Mouse (Mus musculus) WW6 (cell line): Measurements from ENCODE around the gene Slc16a7.

Source experiments
- DNase-seq: peaks from one replicate; pipeline ENCODE4 v3.0.0-alpha.2; 2013; ENCODE audit warnings: low read depth, low spot score

Slc16a7 gene

GRCm38 (mm10) chr10:125324149-125324834 lies 65.0 kb downstream of the Slc16a7 start:
- DNase-seq = no peak

DNA sequence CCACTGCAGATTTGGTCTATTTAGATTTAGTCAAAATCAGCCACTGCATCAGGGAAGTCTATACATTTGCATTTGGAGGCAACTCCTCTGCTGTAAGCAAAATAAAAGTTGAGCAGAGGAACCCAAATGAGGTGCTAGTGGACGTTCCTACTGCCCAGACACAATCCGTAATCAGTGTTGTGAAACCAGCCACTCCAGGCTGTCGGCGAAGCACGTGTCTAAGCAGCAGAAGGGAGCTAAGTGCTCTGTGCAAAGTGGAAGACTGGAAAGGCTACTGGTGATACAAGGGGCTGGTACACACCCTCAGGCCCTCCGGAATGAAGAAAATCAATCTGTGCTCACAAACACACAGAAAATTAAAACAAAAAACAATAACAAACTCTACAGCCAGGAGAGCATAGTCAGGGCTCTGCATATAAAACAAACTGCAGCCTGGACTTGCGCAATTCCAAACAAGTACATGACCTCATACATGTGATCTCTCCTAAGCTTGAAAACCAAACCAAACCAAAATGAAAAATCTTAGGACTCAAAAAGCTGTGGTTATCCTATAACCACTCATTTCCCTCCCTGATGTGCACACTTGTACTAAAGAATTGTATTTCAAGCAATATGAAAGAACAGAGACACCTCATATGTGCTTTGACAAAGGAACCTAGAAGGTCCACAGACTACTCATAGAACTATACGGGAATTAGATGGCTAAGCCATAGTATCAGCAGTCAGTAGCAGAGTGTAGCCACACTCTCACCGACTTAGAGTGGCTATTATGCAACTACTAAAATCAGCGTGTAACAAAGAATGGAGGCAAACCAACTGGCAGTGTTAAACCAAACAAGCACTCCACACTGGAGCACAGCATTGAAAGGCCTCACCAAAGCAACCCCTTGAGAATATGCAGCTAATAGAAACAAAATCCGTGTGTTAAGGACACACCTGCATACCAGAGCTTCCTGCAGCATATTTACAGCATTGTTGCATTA lies 67.5 kb downstream of the Slc16a7 start:
- no peak for DNase-seq

DNA sequence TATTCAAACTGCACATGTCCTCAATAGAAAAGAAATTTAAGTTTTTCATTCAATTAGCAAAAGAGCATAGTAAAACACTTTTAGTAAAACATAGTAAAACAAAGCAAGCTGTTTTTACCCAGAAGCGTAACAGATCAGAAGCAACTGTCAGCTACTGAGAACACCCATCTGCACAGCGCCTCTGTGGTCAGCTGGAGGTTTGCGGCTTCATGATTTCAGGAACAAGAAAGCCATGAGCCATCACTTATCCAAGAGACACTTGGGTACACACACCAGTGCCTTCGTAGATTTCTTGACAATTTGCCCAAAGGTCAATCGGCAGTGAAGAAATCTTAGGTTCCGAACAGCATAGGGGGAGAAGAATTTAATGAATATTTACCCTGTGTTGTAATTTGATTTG lies 71.9 kb downstream of the Slc16a7 start:
- no peak for DNase-seq

DNA sequence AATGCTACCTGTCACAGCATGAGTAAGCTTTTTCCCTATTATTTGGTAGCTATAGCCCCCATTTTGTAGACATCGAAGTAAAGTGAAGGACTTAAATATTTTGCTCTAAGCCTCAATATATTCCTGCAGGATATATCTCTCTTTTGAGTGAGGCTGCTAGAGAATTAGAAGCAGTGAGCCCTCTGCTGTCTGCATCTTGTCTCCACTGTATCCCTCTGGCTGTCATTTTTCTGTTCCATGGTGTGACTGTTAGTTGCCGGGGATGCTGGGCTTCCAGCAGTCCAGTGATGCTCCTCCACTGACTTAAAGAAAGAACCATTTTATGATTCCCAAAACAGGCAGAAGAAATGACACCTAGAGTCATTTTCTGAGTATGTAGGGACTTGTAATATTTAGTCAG lies 78.4 kb downstream of the Slc16a7 start:
- no peak for DNase-seq

DNA sequence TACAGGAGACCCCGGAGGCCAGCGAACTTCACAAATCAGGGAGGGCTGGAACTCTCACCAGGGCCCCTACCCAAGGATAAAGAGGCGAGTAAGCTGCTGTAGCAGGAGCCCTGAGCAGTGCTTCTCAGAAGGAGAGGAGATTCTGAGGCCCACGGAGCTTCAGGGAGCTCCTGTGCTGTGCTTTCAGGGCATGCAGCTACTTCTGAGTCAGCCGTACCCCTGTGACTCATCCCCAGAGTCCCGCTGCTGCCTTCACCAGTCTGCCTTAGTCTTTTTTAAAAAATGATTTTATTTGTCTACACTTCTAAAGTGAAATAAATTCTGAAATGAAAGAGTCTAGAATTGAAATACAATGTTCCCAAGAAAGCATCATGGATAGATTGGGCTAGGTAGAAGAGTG lies 91.2 kb downstream of the Slc16a7 start:
- DNase-seq = no peak

- no peak for DNase-seq
Measured at GRCm38 (mm10) chr10:125290320-125290719, 98.9 kb downstream of the Slc16a7 start.

- DNase-seq = no peak
Measured at GRCm38 (mm10) chr10:125288560-125288959, 100.7 kb downstream of the Slc16a7 start.

DNA sequence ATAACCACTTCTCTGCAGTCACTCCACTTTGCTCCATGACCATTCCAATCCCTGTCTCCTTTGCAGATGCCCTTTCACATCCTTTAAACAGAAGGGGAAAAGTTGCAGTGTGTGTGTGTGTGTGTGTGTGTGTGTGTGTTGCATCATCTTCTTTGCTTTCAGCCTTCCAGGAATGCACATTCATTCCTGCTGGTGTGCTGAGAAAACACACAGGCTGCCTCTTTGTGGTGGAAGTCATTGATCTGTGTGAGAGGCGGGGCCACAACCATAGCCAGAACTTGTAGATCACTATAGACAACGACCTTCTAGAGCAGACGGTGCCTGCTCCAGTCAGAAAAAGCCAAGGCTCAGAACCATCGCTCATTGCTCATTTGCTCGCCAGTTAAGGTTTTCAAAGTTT lies 103.9 kb downstream of the Slc16a7 start:
- no peak for DNase-seq

- DNase-seq = no peak
Measured at GRCm38 (mm10) chr10:125275149-125275848, 114.0 kb downstream of the Slc16a7 start.

GRCm38 (mm10) chr10:125274519-125275148 lies 114.6 kb downstream of the Slc16a7 start:
- no peak for DNase-seq

- no peak for DNase-seq
Measured at GRCm38 (mm10) chr10:125273759-125274158, 115.5 kb downstream of the Slc16a7 start.

- DNase-seq = no peak
Measured at GRCm38 (mm10) chr10:125271448-125271847, 117.8 kb downstream of the Slc16a7 start.

DNA sequence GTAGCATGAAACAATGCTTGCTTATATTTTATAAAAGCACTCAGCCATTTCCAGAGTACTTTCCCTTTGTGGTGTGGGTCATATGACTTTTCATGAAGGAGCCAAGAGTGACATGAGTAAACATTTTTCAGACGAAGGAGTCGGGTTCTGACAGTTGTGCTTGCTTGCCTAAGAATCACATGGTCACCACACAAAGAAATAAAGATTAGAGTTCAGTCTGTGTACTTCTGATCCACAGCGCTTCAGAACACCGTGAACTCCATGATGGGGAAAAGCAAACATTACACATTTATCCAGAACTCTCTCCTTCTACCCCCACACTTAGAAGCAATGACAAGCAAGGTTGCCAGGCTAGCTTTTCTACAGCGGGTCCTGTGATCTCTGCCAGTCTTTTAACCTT lies 119.0 kb downstream of the Slc16a7 start:
- DNase-seq = no peak

- DNase-seq = no peak
Measured at GRCm38 (mm10) chr10:125266322-125266721, 122.9 kb downstream of the Slc16a7 start.

DNA sequence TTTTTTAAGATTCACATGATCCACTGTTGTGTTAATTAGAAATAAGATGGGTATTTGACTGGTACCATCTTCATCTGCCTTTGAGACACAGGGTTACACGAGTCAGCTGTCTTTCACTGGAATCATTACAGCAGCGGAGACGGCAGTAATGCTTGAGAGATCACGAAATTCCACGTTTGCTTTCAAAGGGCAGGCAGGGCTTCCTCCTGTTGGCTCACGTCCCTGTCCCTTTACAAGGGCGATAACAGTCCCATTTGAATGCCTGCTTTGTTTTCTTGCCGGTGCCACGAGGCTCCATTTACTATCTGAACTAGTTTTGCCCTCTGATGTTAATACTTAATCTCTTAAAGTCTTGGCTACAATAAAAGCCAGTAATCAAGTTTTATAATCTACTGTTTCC lies 123.4 kb downstream of the Slc16a7 start:
- DNase-seq = no peak

GRCm38 (mm10) chr10:125265467-125265866 lies 123.8 kb downstream of the Slc16a7 start:
- DNase-seq = no peak

- no peak for DNase-seq
Measured at GRCm38 (mm10) chr10:125264938-125265337, 124.3 kb downstream of the Slc16a7 start.

DNA sequence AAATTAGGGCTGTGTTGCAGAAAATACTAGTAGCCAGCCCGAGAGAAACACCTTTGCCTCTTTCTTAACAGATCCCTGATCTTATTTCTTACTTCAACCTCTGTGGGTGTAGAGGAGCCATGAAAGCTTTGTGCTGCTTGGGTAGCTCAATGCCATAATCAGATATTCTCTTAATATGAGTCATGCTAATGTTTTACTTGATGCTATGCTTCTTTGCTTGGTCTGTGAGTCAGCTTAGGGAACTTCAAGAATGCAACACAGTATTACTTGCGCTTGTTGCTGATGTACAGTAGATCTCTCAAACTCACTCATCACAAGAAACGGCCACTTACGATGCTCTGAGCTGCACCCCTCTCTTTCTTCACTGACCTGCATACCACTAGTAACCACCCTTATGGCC lies 133.4 kb downstream of the Slc16a7 start:
- DNase-seq = no peak

GRCm38 (mm10) chr10:125214536-125214935 lies 174.7 kb downstream of the Slc16a7 start:
- DNase-seq = no peak

DNA sequence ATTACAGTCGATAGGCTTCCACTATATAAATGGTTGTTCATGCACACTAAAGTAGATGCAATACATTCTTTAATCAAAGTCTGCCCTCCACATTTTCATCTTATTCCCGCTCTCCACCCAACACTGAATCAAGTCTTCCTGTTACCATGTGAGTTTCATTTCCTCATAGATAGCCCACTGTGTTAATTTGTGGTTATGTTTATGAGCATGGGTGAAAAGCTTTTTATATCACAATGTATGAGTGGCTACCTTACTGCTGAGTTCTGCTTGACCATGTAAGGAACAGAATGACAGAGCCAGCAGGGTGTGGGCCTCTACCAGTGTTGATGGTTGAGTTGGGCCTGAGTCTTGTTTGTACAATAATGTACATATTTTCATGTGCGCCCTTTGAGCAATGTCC lies 175.5 kb downstream of the Slc16a7 start:
- DNase-seq = no peak

DNA sequence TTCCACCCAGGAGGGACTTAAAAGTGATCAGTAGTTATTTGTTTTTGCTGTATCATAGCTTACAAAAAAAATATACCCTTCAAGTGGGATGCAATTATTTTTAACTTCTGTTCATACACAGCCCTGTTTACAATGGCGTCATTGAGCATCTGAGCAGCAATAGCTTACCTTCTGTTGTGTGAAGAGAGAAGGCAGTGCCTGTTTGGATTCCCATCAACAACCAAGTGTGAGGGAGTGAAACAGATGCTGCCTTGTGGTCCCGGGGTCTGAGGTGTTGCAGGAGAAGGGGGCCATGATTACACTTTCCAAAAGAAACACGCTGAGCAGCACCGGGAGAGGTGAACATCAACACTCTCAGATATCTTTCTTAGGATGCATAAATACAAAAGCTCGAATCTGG lies 201.7 kb downstream of the Slc16a7 start:
- no peak for DNase-seq

- DNase-seq = no peak
Measured at GRCm38 (mm10) chr10:125185387-125185786, 203.9 kb downstream of the Slc16a7 start.
